Mouse (Mus musculus): ENCODE data around the gene Lst1.

- TF ChIP-seq POLR2AphosphoS5 (IDR thresholded peaks at IDR 0.05; ENCODE audit: insufficient replicate concordance, low read depth, low read length) (no peak), CTCF (IDR thresholded peaks at IDR 0.05; ENCODE audit: low read depth, low read length) (no peak)
Observed at GRCm38 (mm10) chr17:35154616-35155015, 33.6 kb downstream of the Lst1 start.

All from G1E (cell line).